Comparison of ENCODE assay signal across 29 mouse cellular contexts in genomic region chr9:26798731-26799130, GRCm38 (mm10). TPM values are rescaled to one million over a fixed set of nuclear protein-coding genes. Genes with fewer than 3 reads are reported as not detected.
A peak's percentile ranks its signal among the peaks of the same experiment; 100 is the strongest.
DNase-seq lines count a peak whose midpoint lies in the region; ATAC-seq and TF ChIP-seq lines count a peak whose summit lies in the region.
"Had no signal": no experiment of that assay in that cellular context is flagged by ENCODE, and none has a peak within 500 bp of the region (broad histone marks: within the 10 kb centered on the region; RNA-seq: fewer than 3 reads in every experiment).

No protein-coding gene starts in this region.

- H3K27ac ChIP-seq in kidney, adult 2 months (ENCODE audit: insufficient read depth, low read depth, low read length): peak overlapping the region; percentile 83
- no peak overlapping the region for H3K27ac ChIP-seq in kidney, embryonic 14.5 days (ENCODE audit: low read depth, low read length)
- peak overlapping the region; percentile 66 for H3K27ac ChIP-seq in kidney, embryonic 15.5 days
- peak overlapping the region; percentile 42; the same call in 1 of the 2 replicates for H3K27ac ChIP-seq in kidney, postnatal 0 days
- H3K27ac ChIP-seq: embryonic facial prominence, embryonic 10.5 days; embryonic facial prominence, embryonic 13.5 days; forebrain, embryonic 12.5 days; forebrain, embryonic 15.5 days; heart, embryonic 15.5 days; hindbrain, embryonic 14.5 days had no signal

- H3K36me3 ChIP-seq in kidney, adult 2 months (ENCODE audit: control insufficient read depth, insufficient read depth, low read length): no peaks in the 10 kb centered on the region
- no peaks in the 10 kb centered on the region for H3K36me3 ChIP-seq in kidney, embryonic 14.5 days (ENCODE audit: control insufficient read depth, insufficient read depth, low read length)
- H3K36me3 ChIP-seq in kidney, embryonic 15.5 days: no peaks in the 10 kb centered on the region
- no peaks in the 10 kb centered on the region for H3K36me3 ChIP-seq in kidney, postnatal 0 days (ENCODE audit: insufficient read depth, low read length)
- H3K36me3 ChIP-seq: embryonic facial prominence, embryonic 10.5 days; embryonic facial prominence, embryonic 13.5 days; forebrain, embryonic 12.5 days; forebrain, embryonic 15.5 days; G1E; heart, embryonic 12.5 days; heart, embryonic 15.5 days had no signal

- no peak overlapping the region for H3K9ac ChIP-seq in kidney, embryonic 14.5 days (ENCODE audit: low read depth, low read length)
- no peak overlapping the region for H3K9ac ChIP-seq in kidney, embryonic 15.5 days
- H3K9ac ChIP-seq in kidney, postnatal 0 days (ENCODE audit: low read depth, low read length): no peak overlapping the region
- H3K9ac ChIP-seq: embryonic facial prominence, embryonic 13.5 days; forebrain, embryonic 12.5 days; forebrain, embryonic 15.5 days; heart, embryonic 12.5 days; heart, embryonic 15.5 days; hindbrain, embryonic 14.5 days had no signal

- no peak for TF ChIP-seq CTCF in kidney, adult 2 months (conservative IDR thresholded peaks at IDR 0.05; ENCODE audit: insufficient read depth, insufficient read length, low read depth, low read length)
- TF ChIP-seq CTCF in kidney, postnatal 0 days (IDR thresholded peaks at IDR 0.05; ENCODE audit: low read depth): no peak

- peak; percentile 84 for DNase-seq in kidney, adult 2 months
- DNase-seq in kidney, postnatal 0 days (ENCODE audit: low spot score): peak; percentile 29
- peak; percentile 42 to 69 for DNase-seq in kidney, postnatal 36 days
- DNase-seq in adrenal gland, postnatal 25 days: no peak
- DNase-seq in heart, postnatal 10 days: no peak
- DNase-seq: adrenal gland, adult 2 months; adrenal gland, postnatal 14 days; B cell, adult 2 months; cerebellum, adult 11-12 months; cerebellum, adult 8-10 months; cerebellum, postnatal 10 days; cerebellum, postnatal 36 days; embryo, embryonic 11 days; gastrocnemius, postnatal 25 days; heart, adult 18-20 months; heart, postnatal 14 days; heart, postnatal 4 days had no signal

- H3K27me3 ChIP-seq in kidney, adult 2 months (replicated peaks; ENCODE audit: control insufficient read depth, insufficient read depth, low read length): no peaks in the 10 kb centered on the region
- no peaks in the 10 kb centered on the region for H3K27me3 ChIP-seq in kidney, embryonic 14.5 days (ENCODE audit: control insufficient read depth, insufficient read depth, low read length)
- no peaks in the 10 kb centered on the region for H3K27me3 ChIP-seq in kidney, embryonic 15.5 days
- no peaks in the 10 kb centered on the region for H3K27me3 ChIP-seq in kidney, postnatal 0 days (ENCODE audit: insufficient read depth, low read length)
- H3K27me3 ChIP-seq: CH12.LX; embryonic facial prominence, embryonic 13.5 days; forebrain, embryonic 12.5 days; forebrain, embryonic 15.5 days; heart, embryonic 12.5 days; heart, embryonic 15.5 days had no signal

- ATAC-seq in kidney, embryonic 14.5 days (ENCODE audit: low FRiP score, low TSS enrichment): no peak
- ATAC-seq in kidney, embryonic 15.5 days (replicated peaks; ENCODE audit: low FRiP score): no peak; the same call in 1 of the 2 replicates
- ATAC-seq in kidney, postnatal 0 days (replicated peaks; ENCODE audit: low FRiP score, low read depth): peak; percentile 53
- ATAC-seq: forebrain, embryonic 15.5 days had no signal

- TF ChIP-seq POLR2A in kidney, adult 2 months (IDR thresholded peaks at IDR 0.05; ENCODE audit: low read depth, low read length): no peak

- peaks cover 40% of the 10 kb centered on the region for H3K4me1 ChIP-seq in kidney, adult 2 months (ENCODE audit: control insufficient read depth, insufficient read depth, low read length)
- no peaks in the 10 kb centered on the region for H3K4me1 ChIP-seq in kidney, embryonic 14.5 days (ENCODE audit: control insufficient read depth, insufficient read depth, low read length)
- H3K4me1 ChIP-seq in kidney, embryonic 15.5 days: 0 out of 2 replicates have a peak, but pooled peaks cover 7% of the 10 kb centered on the region
- H3K4me1 ChIP-seq in kidney, postnatal 0 days (replicated peaks; ENCODE audit: insufficient read depth, low read length): no peaks in the 10 kb centered on the region
- H3K4me1 ChIP-seq: embryonic facial prominence, embryonic 10.5 days; embryonic facial prominence, embryonic 13.5 days; forebrain, embryonic 12.5 days; forebrain, embryonic 15.5 days; heart, embryonic 12.5 days; heart, embryonic 15.5 days had no signal

- no peaks in the 10 kb centered on the region for H3K9me3 ChIP-seq in kidney, embryonic 14.5 days (ENCODE audit: control insufficient read depth, low read length)
- no peaks in the 10 kb centered on the region for H3K9me3 ChIP-seq in kidney, embryonic 15.5 days (replicated peaks)
- no peaks in the 10 kb centered on the region for H3K9me3 ChIP-seq in kidney, postnatal 0 days (replicated peaks; ENCODE audit: low read length)
- H3K9me3 ChIP-seq: embryonic facial prominence, embryonic 10.5 days; embryonic facial prominence, embryonic 13.5 days; forebrain, embryonic 12.5 days; forebrain, embryonic 15.5 days; G1E; heart, embryonic 12.5 days; heart, embryonic 15.5 days had no signal

- 39% methylated on average over 1 of the region's 1 CpGs for WGBS in kidney, adult 2 months
- 70% methylated on average over 1 of the region's 1 CpGs for WGBS in kidney, embryonic 14.5 days
- 41% methylated on average over 1 of the region's 1 CpGs for WGBS in kidney, embryonic 15.5 days
- 39% methylated on average over 1 of the region's 1 CpGs for WGBS in kidney, postnatal 0 days

- no peak overlapping the region for H3K4me3 ChIP-seq in kidney, adult 2 months (ENCODE audit: insufficient read depth, low read depth, low read length)
- no peak overlapping the region for H3K4me3 ChIP-seq in kidney, embryonic 14.5 days (ENCODE audit: low read length)
- no peak overlapping the region for H3K4me3 ChIP-seq in kidney, embryonic 15.5 days (replicated peaks)
- H3K4me3 ChIP-seq in kidney, postnatal 0 days (replicated peaks; ENCODE audit: low read depth, low read length): no peak overlapping the region
- H3K4me3 ChIP-seq: embryonic facial prominence, embryonic 10.5 days; embryonic facial prominence, embryonic 13.5 days; erythroblast, embryonic 14.5 days; forebrain, embryonic 12.5 days; forebrain, embryonic 15.5 days; heart, embryonic 12.5 days; heart, embryonic 15.5 days had no signal

- intact Hi-C loops in heart, postnatal 10 days (cut with DNase I): no loop called here

- H3K4me2 ChIP-seq in kidney, embryonic 14.5 days (replicated peaks; ENCODE audit: low read depth, low read length): no peak overlapping the region
- H3K4me2 ChIP-seq in kidney, embryonic 15.5 days: no peak overlapping the region
- H3K4me2 ChIP-seq in kidney, postnatal 0 days (ENCODE audit: low read length): no peak overlapping the region
- H3K4me2 ChIP-seq: embryonic facial prominence, embryonic 13.5 days; forebrain, embryonic 12.5 days; forebrain, embryonic 15.5 days; heart, embryonic 12.5 days; heart, embryonic 15.5 days; hindbrain, embryonic 14.5 days had no signal

RNA-seq across cellular contexts. Expression of gene Glb1l2, which starts 7.5 kb away (rescaled TPM):
- polyA plus RNA-seq in kidney, adult 2 months (2012; rRNA removed): 60.4 and 66.7 TPM in 2 replicates
- polyA plus RNA-seq in kidney, embryonic 14.5 days (2014; fragmentation: Nextera tagmentation; extraction: Ambion mirVana): 23.9 and 36.7 TPM in 2 replicates
- polyA plus RNA-seq in kidney, embryonic 15.5 days (2015; fragmentation: Nextera tagmentation; extraction: Ambion mirVana): 33.2 and 34.0 TPM in 2 replicates
- 47.5 and 50.2 TPM in 2 replicates for polyA plus RNA-seq in kidney, postnatal 0 days (2015; fragmentation: Nextera tagmentation; extraction: Ambion mirVana)
- 3.7 and 4.0 TPM in 2 replicates for total RNA-seq in adrenal gland, postnatal 25 days (2021)
- 1 to 10 TPM in 1 of 2 experiments, under 1 TPM in 1; 0.67 to 1.9 TPM for total RNA-seq in heart, postnatal 10 days (2021)
- total RNA-seq: CH12.LX had no signal
- polyA plus RNA-seq: erythroblast, embryonic 14.5 days; G1E had no signal

Comparison
In these comparisons a context has a peak if more than half of its experiments do, and no peak if none do; other contexts are left out.
1. DNase-seq: peak in kidney, adult 2 months (single experiment), kidney, postnatal 0 days (single experiment) and kidney, postnatal 36 days (2 of 2); none in adrenal gland, postnatal 25 days (single experiment) and heart, postnatal 10 days (0 of 2).